Mouse (Mus musculus) intestine, embryonic 16.5 days (tissue): ENCODE data around the gene Bmp7. TPM values are rescaled to one million over a fixed set of nuclear protein-coding genes. Genes with fewer than 3 reads are reported as not detected.

Source experiments
- ATAC-seq: fragments of 200-750 bp; cut with Nextera tagmentation; 2 replicates; pipeline ENCODE4 v1.8.0; 2017; ENCODE audit warnings: moderate TSS enrichment, moderate library complexity
- H3K27ac ChIP-seq: fragments of 300-500 bp; sonication (generic); 2 replicates; pipeline ENCODE4 v1.5.1; 2014; ENCODE audit warnings: mild to moderate bottlenecking, low read length
- H3K27me3 ChIP-seq: fragments of 300-500 bp; sonication (generic); replicated peaks from 2 replicates; pipeline ENCODE4 v1.6.1; 2014; ENCODE audit warnings: low read length, control low read depth, mixed read lengths; ENCODE audit not compliant: control insufficient read depth, insufficient read depth
- H3K36me3 ChIP-seq: fragments of 300-500 bp; sonication (generic); 2 replicates; pipeline ENCODE4 v1.6.1; 2014; ENCODE audit warnings: low read length, control low read depth; ENCODE audit not compliant: control insufficient read depth, insufficient read depth
- H3K4me1 ChIP-seq: fragments of 300-500 bp; sonication (generic); 2 replicates; pipeline ENCODE4 v1.6.1; 2014; ENCODE audit warnings: low read length, control low read depth, mixed read lengths; ENCODE audit not compliant: control insufficient read depth, insufficient read depth
- H3K4me2 ChIP-seq: fragments of 300-500 bp; sonication (generic); 2 replicates; pipeline ENCODE4 v1.6.1; 2014; ENCODE audit warnings: low read depth, low read length, control low read depth
- H3K4me3 ChIP-seq: fragments of 300-500 bp; sonication (generic); 2 replicates; pipeline ENCODE4 v1.5.1; 2014; ENCODE audit warnings: mild to moderate bottlenecking, low read length
- H3K9ac ChIP-seq: fragments of 300-500 bp; sonication (generic); 2 replicates; pipeline ENCODE4 v1.6.1; 2014; ENCODE audit warnings: low read depth, low read length
- H3K9me3 ChIP-seq: fragments of 300-500 bp; sonication (generic); 2 replicates; pipeline ENCODE4 v1.6.1; 2016; ENCODE audit warnings: low read length, control low read depth; ENCODE audit not compliant: control insufficient read depth
- WGBS: fragments of 180-500 bp; shearing (Covaris S2); extraction: QIAGEN DNeasy Blood & Tissue Kit; methylation state at CpG from one replicate; pipeline ENCODE4 v1.1.7; 2014; 5-methylcytosine and 5-hydroxymethylcytosine counted together
- polyA plus RNA-seq: library from polyadenylated mRNA; unstranded; fragments of >200 nt; fragmentation: Nextera tagmentation; extraction: Ambion mirVana; gene quantifications from 2 replicates; pipeline ENCODE4 v1.2.1, GENCODE M21; 2015

The Bmp7 gene
- polyA plus RNA-seq, result 19.6 and 24.9 TPM in 2 replicates

- ATAC-seq, result peak; percentile 92
- Histone ChIP-seq H3K4me2 (peak within 1 kb of the TSS; percentile 98), H3K27ac (peak within 1 kb of the TSS; percentile 92), H3K36me3 (no peaks in the 10 kb centered on the region), H3K9ac (peak within 1 kb of the TSS; percentile 80), H3K27me3 (peaks cover 4% of the 10 kb centered on the region; the same call in 1 of the 2 replicates), H3K4me1 (peaks cover 25% of the 10 kb centered on the region), H3K4me3 (peak within 1 kb of the TSS; percentile 69), H3K9me3 (no peaks in the 10 kb centered on the region)
- under 1% methylated on average over 81 of the region's 82 CpGs for WGBS
Observed at GRCm38 (mm10) chr2:172940003-172940798, at the start of gene Bmp7. Gene Bmp7, minus strand, starts transcription at chr2:172940321.

- no peak overlapping the region for H3K4me3 ChIP-seq
- no peaks in the 10 kb centered on the region for H3K36me3 ChIP-seq
- no peaks in the 10 kb centered on the region for H3K27me3 ChIP-seq
- WGBS, result 54% methylated on average over 9 of the region's 9 CpGs
- ATAC-seq, result peak; percentile 96
- H3K27ac ChIP-seq, result peak overlapping the region; percentile 44; the same call in 1 of the 2 replicates
- peaks cover 5% of the 10 kb centered on the region; the same call in 1 of the 2 replicates for H3K9me3 ChIP-seq
- H3K4me2 ChIP-seq, result no peak overlapping the region
- no peaks in the 10 kb centered on the region for H3K4me1 ChIP-seq
- H3K9ac ChIP-seq, result no peak overlapping the region
Observed at GRCm38 (mm10) chr2:172982776-172983561, 42.8 kb upstream of the Bmp7 start.

GRCm38 (mm10) chr2:172979666-172980345, 39.7 kb upstream of the Bmp7 start:
- Histone ChIP-seq H3K4me1 (peaks cover 9% of the 10 kb centered on the region; the same call in 1 of the 2 replicates), H3K36me3 (no peaks in the 10 kb centered on the region), H3K27ac (no peak overlapping the region), H3K9me3 (peaks cover 5% of the 10 kb centered on the region; the same call in 1 of the 2 replicates), H3K4me2 (no peak overlapping the region), H3K27me3 (no peaks in the 10 kb centered on the region), H3K9ac (no peak overlapping the region), H3K4me3 (no peak overlapping the region)
- ATAC-seq, result no peak
- 93% methylated on average over 42 of the region's 43 CpGs for WGBS

- H3K27me3 ChIP-seq, result no peaks in the 10 kb centered on the region
- no peak overlapping the region for H3K27ac ChIP-seq
- H3K9ac ChIP-seq, result no peak overlapping the region
- H3K4me3 ChIP-seq, result no peak overlapping the region
- no peaks in the 10 kb centered on the region for H3K36me3 ChIP-seq
- peaks cover 14% of the 10 kb centered on the region; the same call in 1 of the 2 replicates for H3K4me1 ChIP-seq
- H3K4me2 ChIP-seq, result no peak overlapping the region
- peaks cover 5% of the 10 kb centered on the region; the same call in 1 of the 2 replicates for H3K9me3 ChIP-seq
- ATAC-seq, result no peak
- 56% methylated on average over 4 of the region's 4 CpGs for WGBS
Observed at GRCm38 (mm10) chr2:172978131-172978633, 38.1 kb upstream of the Bmp7 start.

- H3K9me3 ChIP-seq, result peaks cover 5% of the 10 kb centered on the region; the same call in 1 of the 2 replicates
- ATAC-seq, result peak; percentile 26; the same call in 1 of the 2 replicates
- H3K9ac ChIP-seq, result peak within 1 kb of the TSS; percentile 20; the same call in 1 of the 2 replicates
Observed at GRCm38 (mm10) chr2:172977409-172978130, 37.4 kb upstream of the Bmp7 start, which contains the start of gene Spo11. Gene Spo11, plus strand, starts transcription at chr2:172977700.

GRCm38 (mm10) chr2:172976661-172977238, 36.6 kb upstream of the Bmp7 start:
- H3K4me2 ChIP-seq, result no peak overlapping the region
- peaks cover 14% of the 10 kb centered on the region; the same call in 1 of the 2 replicates for H3K4me1 ChIP-seq
- no peak overlapping the region for H3K27ac ChIP-seq
- peaks cover 5% of the 10 kb centered on the region; the same call in 1 of the 2 replicates for H3K9me3 ChIP-seq
- ATAC-seq, result peak; percentile 45; the same call in 1 of the 2 replicates
- H3K9ac ChIP-seq, result no peak overlapping the region
- no peaks in the 10 kb centered on the region for H3K27me3 ChIP-seq
- H3K4me3 ChIP-seq, result no peak overlapping the region
- no peaks in the 10 kb centered on the region for H3K36me3 ChIP-seq
- 31% methylated on average over 7 of the region's 7 CpGs for WGBS

More at GRCm38 (mm10) chr2:172977409-172978130, 37.4 kb upstream of the Bmp7 start, which contains the start of gene Spo11:
- peaks cover 14% of the 10 kb centered on the region; the same call in 1 of the 2 replicates for H3K4me1 ChIP-seq
- H3K27me3 ChIP-seq, result no peaks in the 10 kb centered on the region
- H3K27ac ChIP-seq, result no peak within 1 kb of the TSS
- WGBS, result 30% methylated on average over 13 of the region's 14 CpGs
- no peaks in the 10 kb centered on the region for H3K36me3 ChIP-seq
- no peak within 1 kb of the TSS for H3K4me3 ChIP-seq
- 0 out of 2 replicates have a peak within 1 kb of the TSS, but pooled peaks have one; percentile 20 for H3K4me2 ChIP-seq

GRCm38 (mm10) chr2:172975159-172975558, 35.0 kb upstream of the Bmp7 start:
- no peak overlapping the region for H3K4me2 ChIP-seq
- H3K27ac ChIP-seq, result no peak overlapping the region
- ATAC-seq, result no peak
- H3K36me3 ChIP-seq, result no peaks in the 10 kb centered on the region
- H3K9me3 ChIP-seq, result peaks cover 5% of the 10 kb centered on the region; the same call in 1 of the 2 replicates
- peaks cover 14% of the 10 kb centered on the region; the same call in 1 of the 2 replicates for H3K4me1 ChIP-seq
- H3K9ac ChIP-seq, result no peak overlapping the region
- WGBS, result 87% methylated on average over 6 of the region's 6 CpGs
- no peak overlapping the region for H3K4me3 ChIP-seq
- H3K27me3 ChIP-seq, result no peaks in the 10 kb centered on the region

GRCm38 (mm10) chr2:172974701-172975100, 34.6 kb upstream of the Bmp7 start:
- peaks cover 14% of the 10 kb centered on the region; the same call in 1 of the 2 replicates for H3K4me1 ChIP-seq
- no peaks in the 10 kb centered on the region for H3K36me3 ChIP-seq
- H3K4me2 ChIP-seq, result no peak overlapping the region
- peaks cover 2% of the 10 kb centered on the region; the same call in 1 of the 2 replicates for H3K9me3 ChIP-seq
- no peak overlapping the region for H3K27ac ChIP-seq
- H3K27me3 ChIP-seq, result no peaks in the 10 kb centered on the region
- ATAC-seq, result no peak
- WGBS, result 44% methylated on average over 7 of the region's 7 CpGs
- H3K4me3 ChIP-seq, result no peak overlapping the region
- no peak overlapping the region for H3K9ac ChIP-seq
